Mouse (Mus musculus) layer of hippocampus, postnatal 14 days (tissue): ENCODE results near the gene Shc1. TPM values are rescaled to one million over a fixed set of nuclear protein-coding genes. Genes with fewer than 3 reads are reported as not detected.
A peak's percentile ranks its signal among the peaks of the same experiment; 100 is the strongest.

Experiments
- DNase-seq, 2 experiments: peaks; one replicate each; pipeline ENCODE4 v3.0.0; 2021 to 2022; ENCODE audit warnings: low spot score in 2 of 2, mixed read lengths in 1 of 2
- total RNA-seq, 2 experiments: library from RNA; stranded (reverse); gene quantifications; 2 replicates each; pipeline ENCODE4 v1.2.3; 2021

The Shc1 gene
- total RNA-seq, 2 experiments from 2014 or later = 14.2 to 15.0 TPM

GRCm38 (mm10) chr3:89388901-89389740 is 29.1 kb upstream of the Shc1 start:
- no peak for DNase-seq

DNA sequence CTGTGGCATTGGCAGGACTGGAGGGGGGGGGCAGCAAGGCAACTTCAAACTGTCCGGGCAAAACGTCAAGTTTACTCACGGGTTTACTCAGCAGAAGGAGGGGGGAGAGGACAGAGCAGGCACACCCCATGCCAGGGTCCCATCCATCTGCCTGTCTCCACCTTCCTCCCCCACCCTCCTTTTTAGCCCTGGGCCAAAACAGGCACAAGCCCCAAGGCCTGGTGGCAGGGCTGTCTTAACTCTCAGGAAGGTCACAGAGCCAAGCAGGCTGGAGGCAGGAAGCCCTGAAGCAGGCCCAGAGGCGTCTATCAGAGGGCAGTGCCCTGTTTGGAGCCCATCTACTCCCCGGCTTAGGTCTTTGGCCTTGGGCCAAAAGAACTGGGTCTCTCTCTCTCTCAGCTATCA is 28.1 kb upstream of the Shc1 start:
- no peak for DNase-seq

DNA sequence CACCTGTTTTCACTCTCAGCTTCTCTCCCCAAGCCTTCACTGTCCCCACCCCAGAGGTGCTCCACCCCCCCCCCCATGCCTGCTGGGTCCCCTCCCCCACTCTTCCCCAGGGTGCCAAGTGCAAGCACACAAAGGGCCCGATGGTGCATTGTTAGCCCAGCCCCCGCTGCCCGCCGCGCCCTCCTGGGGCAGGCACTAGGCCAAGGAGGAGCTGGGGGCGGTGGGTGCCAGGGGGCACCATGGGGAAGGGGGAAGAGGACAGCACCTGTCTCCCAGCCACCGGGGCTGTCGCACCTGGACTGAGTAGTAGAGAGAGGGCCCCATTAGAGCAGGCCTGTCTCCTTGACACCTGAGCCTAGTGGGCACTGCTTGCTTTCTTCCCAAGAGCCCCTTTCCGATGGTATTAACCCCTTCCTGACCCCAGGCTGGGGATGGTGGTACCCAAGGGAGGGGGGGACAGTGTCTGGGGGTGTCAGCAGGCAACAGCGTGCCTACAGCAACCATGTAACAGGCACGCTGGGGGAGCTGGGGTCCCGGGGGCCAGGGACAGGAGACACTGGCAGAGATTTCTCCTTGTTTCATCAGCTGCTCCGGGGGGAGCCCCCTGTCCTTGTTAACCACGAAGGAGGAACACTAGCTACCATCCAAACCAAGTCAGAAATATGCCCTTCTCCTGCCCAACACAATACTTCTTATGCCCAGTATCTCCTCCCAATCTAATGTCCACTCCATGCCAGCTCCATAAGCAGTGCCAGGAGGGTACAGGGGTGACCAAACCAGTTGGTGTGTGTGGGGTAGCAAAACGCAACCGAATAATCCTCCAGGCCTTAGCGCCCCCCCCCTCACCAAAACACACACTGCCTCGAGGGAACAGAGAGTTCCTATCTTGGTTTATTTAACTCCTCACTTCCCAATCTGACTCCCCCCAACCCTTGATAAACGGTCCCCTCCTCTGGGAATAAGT is 27.3 kb upstream of the Shc1 start:
- no peak for DNase-seq

DNA sequence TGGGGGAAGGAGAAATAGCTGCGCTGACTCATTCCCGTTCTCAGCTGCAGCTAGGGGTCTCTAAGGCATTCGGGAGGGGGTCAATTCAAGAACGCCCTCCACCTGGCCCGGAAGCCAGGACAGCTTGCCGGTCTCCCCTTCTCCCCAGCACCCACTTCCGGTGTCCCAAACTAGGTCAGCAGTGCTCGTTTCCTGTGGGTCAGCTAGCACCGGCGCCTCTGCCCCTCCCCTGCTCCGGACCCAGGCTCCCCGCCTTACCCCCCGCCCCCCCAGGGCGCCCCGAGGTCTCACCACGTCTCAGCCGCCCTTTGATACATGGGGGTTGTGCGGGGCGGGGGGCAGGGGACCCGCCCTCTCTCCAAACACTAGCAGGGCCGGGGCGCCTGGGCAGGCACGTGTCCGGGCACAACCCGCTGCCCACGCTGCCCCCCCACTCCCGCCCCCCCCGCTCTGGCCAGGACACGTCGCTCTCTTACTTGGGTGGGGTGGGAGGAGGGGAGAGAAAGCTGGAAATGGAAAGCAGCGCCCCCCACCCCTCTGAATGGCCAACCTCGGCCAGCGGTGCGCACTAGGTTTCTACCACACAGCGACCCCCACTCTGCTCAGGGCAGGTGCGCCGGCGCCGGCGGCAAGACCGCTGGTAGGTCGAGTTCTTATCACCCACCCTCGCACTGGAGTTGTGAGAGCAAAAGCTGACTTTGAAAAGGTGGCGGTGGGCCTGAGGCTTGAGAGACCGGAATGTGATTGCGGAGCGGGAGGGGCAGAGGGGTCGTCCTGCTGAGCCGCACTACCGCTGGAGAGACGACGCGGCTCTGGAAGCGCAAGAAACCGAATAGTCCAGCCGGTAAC is 26.4 kb upstream of the Shc1 start:
- no peak for DNase-seq

DNA sequence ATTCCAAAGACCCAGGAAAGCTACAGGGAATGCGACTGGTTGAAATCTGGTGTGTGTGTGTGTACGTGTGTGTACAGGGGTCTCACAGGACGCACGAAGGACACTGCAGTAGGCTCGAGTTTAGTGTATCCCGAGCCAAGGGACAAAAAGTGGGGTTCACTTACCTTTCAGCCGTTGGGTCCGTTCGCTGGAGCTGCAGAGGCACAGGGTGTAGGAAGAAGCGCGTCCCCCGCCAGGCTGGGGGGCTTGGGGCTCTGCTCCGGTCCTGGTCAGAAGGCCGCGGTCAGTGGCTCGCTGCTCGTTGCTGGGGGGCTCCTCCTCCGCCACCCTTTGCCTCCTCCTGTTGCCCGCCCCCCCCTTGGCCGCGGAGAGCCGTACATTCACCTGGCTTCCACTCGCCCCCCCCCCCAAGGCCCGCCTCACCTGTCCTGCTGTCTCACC is 25.4 kb upstream of the Shc1 start:
- no peak for DNase-seq

GRCm38 (mm10) chr3:89393605-89394004 is 24.6 kb upstream of the Shc1 start:
- peak; percentile 94 to 97 for DNase-seq

DNA sequence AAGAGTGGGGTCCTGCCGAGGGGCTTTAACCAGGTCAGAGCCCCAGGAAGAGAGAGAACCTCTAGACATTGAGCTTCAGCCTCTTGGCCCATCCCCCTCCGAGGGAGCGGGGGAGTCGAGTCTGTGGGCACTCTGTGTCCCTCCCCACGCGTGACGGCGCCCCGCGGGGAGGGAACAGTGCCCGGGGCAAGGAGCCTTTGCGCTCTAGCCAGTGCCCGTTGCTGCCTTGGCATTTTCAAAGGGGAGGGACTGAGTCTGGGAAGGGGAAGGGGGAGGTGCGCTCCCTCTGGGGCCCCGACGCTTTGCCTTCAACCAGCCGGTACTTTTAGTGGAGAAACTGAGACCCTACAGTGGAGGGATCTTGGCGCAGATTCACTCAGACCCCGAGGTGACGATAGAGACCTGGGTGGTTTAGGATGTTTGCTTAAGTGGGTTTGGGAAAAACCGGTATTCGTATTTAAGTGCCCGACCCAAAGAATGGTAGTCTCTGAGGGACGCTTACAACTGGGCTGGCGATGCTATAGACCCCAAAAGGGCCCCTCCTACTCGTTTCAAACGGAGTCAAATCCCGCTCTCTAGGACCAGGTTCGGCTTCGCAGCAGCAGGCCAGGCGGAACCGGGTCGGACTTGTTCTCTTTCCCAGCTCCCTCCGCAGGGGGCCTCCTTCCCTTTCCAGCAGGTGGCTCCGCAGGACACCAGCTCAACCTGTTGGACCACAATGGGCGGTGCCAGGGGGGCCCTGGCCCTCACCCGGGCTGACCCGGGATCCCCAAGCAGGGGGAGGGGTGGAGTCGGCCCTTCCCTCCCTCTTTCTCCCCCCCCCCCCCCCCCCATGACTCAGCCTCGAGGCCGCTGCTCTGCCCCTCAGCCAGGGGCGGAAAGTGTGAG is 24.0 kb upstream of the Shc1 start, which contains the start of gene Zbtb7b:
Gene Zbtb7b, minus strand, starts transcription at position 771 of the 888 bp plus-strand sequence.
- peak; percentile 67 to 69 for DNase-seq

GRCm38 (mm10) chr3:89394894-89395256 is 23.4 kb upstream of the Shc1 start:
- peak in 1 of 2 experiments; percentile 64 for DNase-seq

DNA sequence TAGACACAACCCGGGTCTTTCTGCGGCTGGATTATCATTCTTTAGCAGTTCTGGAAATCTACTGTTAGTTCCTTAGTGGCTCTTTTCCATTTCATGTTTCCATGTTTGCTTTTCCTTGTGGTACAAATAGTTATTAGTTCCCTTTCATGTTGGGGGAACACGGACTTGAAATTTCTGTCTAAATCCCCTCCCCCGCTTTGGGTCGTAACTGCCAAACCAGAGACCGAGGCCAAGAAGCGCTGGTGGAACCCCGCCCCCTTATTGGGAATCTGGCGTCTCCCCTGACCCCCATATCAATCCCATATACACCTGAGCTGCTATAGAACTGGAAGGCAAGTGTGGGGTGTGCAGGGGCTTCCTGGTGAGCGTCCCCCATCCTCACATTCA is 22.8 kb upstream of the Shc1 start:
- no peak for DNase-seq

DNA sequence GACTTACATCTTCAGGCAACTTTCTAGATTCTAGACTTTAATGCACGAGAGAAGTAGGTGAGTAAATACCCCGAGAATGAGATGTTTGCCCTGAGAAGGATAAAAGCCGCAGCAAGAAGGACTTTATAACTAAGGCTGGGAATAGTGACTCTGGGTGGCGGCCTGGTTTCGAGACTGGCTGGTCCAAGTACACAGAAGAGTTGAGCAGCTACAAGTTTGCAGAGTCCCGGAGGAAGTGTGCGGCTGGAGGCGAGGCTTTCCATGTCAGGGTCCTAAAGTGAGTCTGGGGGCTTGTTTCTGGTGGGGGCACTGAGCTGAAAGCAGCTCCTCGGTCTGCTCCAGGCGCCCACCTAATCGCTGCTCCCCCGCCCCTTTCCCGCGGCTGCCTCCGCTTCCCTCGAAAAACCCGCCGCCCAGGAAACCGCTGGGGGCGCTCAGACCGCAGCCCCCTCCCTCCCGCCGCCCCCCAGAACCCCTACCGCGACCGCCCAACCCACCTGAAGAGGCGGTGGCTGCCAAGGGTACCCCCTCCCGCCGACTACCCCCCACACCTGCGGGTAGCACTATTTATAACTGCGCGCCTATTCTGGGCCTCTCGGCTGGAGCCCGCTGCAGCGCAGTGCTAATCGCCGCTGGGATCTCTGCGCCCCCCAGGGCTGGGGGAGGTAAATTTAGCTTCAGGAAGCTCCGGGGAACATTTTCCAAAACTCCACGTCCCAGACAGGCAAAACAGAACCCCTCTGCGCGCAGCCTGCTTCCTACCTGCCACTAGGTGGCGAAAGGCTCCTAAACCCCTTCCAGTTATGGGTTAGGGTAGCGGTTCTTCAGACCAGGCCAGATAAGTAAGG is 22.2 kb upstream of the Shc1 start:
- no peak for DNase-seq

- DNase-seq = no peak
Measured at GRCm38 (mm10) chr3:89396654-89397005, 21.6 kb upstream of the Shc1 start.

DNA sequence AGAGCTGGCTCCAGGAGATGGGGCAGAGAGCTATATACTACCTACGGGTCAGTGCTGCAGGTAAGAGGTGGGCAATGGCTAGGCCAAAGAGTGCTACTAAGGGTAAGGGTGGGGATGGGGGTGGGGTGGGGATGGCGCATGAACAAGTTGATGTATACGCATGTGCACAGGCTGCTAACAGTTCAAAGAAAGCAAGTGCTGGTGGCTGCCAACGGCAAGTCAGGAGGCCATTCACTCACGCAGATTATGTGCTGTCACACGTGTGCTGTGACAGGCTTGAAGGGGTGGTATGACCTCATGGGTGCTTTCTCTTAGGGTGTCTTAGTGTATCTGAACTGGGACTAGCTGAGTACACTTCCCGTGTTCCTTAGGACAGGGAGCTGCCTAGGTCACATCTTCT is 16.9 kb upstream of the Shc1 start:
- DNase-seq = no peak

DNA sequence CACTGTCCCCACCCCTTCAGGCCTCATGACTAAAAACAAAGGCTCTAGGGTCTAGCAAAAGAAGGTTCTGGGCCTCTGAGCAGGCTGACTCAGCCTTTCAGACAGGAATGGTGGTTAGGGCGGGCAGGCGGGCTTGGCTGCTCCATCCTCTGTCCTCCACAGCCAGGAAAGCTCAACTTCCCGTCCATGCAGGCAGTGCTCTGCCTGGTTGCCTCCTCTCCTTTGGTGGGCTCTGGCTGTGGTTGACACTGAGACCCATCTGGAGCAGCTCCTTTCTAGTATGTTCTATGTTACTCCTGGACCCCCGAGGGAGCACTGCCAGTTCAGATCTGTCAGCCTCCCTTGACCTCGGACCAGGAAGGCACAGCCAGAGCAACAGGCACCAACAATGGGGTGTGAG is 15.6 kb upstream of the Shc1 start, which contains the start of gene Lenep:
Gene Lenep, minus strand, starts transcription at position 101 of the 400 bp plus-strand sequence.
- no peak for DNase-seq

- no peak for DNase-seq
Measured at GRCm38 (mm10) chr3:89406887-89407286, 11.4 kb upstream of the Shc1 start.

DNA sequence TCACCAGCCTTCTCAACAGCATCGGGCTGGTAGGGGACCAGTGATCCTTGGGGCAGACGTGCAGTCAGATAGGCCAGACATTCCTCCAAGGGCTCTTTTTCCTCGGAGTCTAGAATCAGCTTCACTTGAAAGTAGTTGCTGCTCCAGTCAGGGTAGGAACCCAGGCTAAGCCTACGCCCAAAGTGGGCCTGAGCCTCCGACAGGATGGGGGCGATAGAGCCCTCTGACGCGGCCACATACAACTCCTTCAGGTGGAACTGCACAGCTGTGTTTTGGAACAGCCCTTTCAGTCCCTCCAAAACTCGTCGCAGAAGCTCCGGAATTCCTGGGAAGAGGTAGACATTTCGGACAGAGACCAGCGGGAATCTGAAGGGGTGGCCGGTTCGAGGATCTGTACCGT is 9.8 kb upstream of the Shc1 start:
- DNase-seq = no peak

DNA sequence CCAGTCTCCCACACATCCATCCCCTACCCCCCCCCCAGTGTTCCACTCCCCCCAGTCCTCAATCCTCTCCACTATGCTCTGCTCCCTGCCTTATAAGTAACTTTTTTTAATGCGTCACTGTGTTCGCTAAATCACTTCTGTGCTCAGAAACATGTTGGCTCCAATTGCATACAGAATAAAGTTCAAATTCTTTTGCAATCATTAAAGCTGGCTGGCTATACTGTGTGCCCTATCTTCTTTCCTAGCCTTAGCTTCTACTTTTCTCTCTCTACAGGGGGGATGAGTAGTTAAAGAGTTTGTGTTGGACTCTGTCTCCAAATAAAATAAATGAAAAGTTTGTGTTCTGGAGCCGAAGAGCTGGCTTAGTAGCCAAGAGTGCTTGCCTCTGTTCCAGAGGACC is 8.5 kb upstream of the Shc1 start:
- DNase-seq = no peak

- DNase-seq = no peak
Measured at GRCm38 (mm10) chr3:89410864-89411263, 7.4 kb upstream of the Shc1 start.

GRCm38 (mm10) chr3:89411490-89412393 is 6.5 kb upstream of the Shc1 start, which contains the start of gene Flad1:
Gene Flad1, minus strand, starts transcription at chr3:89411870.
- peak; percentile 100 for DNase-seq
